Mouse (Mus musculus) CH12F3 (cell line): Measurements from ENCODE around the gene Smox.

Source experiments
- in situ Hi-C: fragments of 300-500 bp; cut with MboI; formaldehyde crosslinking; loops from 2 replicates; pipeline ENCODE4 v1.14.3; 2020; ENCODE audit warnings: low sequenced_read_pairs

The Smox gene

DNA sequence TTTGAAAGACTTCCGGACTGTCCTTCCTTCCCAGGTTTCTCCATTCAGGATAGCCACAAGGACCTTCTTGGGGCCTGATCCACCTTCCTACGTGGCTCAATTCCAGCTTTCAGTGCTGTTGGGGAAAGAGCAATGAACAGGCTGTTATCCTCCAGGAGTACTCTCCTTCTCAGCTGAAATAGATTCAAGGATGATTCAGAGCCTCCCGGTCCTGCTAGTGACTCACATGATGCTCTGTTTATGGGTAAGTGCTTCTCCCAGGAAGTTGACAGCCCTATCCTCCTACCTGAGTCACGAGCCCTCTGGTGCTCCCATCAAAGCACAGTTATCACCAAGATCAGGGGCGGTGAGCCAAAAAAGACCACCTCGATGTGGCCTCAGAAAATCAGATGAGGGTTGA is 7.1 kb upstream of the Smox start:
- in situ Hi-C loops: no loop called here

- in situ Hi-C loops: no loop called here
Measured at GRCm38 (mm10) chr2:131485126-131485525, 6.2 kb upstream of the Smox start.

DNA sequence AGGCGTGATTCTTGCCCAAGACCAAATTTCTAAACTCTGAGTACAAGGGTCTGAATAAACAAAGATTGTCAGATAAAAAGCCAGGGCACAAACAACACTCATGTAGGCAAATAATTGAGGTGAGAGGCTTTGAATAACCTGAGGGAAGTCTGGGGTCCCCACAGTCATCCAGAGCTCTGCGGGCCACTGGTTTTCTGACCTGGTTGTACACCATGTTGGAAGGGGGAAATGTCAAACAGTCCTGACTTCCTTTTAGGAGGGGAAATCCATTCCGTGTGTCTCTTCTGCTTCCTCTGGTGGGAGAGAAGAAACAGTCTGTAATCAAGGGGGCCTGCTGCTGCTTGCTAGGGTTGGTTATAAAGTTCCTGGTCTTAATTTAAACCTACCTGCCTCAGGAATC is 5.2 kb upstream of the Smox start:
- in situ Hi-C loops: no loop called here

DNA sequence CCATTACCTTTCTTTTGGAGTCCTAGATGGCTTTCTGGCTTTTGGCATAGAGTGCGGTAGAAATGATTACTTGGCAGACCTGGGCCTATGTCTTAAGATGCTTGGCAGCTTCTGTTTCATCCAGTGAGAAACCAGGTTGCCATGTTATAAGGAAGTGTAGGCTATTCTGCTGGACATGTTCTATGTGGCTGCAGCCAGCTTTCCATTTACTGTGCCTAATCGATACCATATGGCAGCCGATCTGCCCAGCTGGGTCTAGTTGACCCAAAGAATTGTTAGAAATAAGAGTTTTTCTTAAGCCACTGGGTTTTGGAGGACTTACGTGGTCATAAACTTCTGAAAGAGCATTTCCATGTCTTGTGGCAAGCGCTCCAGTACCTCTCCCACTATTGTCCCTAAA is 4.0 kb upstream of the Smox start:
- in situ Hi-C loops: no loop called here

- in situ Hi-C loops: no loop called here
Measured at GRCm38 (mm10) chr2:131488261-131488660, 3.0 kb upstream of the Smox start.

DNA sequence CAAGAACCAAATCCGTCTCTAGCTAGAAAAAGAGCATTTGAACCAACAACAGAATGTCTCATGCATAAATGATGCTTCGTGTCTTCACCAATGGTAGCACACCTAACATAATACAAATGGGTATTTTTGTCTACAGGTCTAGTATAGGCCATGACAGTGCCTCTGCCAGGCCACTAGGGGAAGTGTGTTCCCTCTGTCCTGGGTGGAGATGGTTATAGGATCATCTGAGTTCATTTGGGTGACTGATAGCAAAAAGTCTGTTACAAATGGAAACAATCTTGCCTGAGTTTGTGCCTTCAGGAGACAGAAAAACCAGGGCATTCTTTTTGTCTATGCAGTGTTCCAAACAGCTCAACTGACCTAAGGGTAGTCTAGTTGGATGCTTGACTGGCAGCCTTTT is 2.4 kb upstream of the Smox start:
- in situ Hi-C loops: no loop called here

GRCm38 (mm10) chr2:131489591-131489990 is 1.7 kb upstream of the Smox start:
- in situ Hi-C loops: no loop called here

DNA sequence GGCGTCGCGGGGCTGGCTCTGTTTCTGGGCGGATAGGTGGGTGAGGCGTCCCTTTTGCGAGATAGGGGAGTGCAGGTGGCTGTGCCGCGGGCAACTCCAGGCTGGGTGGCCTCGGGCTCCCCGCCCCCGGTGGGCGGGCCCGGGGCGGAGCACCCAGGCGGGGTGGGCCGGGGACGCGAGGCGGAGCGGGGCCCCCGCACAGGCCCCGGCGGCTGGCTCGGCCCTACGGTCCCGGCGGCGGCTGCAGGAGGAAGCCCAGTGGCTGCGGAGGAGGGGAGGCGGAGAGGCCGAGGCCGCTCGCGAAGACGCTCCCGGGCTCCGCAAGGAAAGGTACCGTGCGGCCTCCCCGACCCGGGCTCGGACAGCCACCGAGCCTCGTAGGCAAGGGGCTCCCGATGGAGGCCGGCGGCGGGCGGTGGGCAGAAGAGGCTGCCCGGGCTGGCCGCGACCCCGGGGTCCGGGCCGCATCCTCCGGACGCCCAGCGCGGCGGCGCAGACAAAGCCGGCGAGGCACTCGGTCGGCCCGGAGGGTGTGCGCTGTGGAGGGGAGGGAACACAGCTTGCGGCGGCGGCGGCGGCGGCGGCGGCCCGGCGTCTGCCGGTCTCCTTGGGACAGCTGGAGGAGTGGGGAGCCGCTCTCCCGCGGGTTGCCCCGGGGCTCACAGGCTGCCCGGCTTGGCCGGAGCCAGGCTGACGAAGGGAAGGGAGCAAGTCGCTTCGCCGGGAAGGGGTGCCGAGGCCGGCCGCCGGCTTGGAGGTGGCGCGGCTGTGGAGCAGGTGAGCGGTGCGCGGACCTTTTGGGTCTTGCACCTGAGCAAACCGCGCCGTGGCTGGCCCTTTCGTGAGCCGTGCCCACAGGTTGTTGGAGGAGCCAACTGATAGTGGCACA is 655 bp downstream of the Smox start:
- in situ Hi-C loops: no loop called here

GRCm38 (mm10) chr2:131492596-131493139 is 1.4 kb downstream of the Smox start:
- in situ Hi-C loops: no loop called here

GRCm38 (mm10) chr2:131493446-131493845 is 2.1 kb downstream of the Smox start:
- in situ Hi-C loops: no loop called here

- in situ Hi-C loops: no loop called here
Measured at GRCm38 (mm10) chr2:131495256-131495655, 4.0 kb downstream of the Smox start.

- in situ Hi-C loops: no loop called here
Measured at GRCm38 (mm10) chr2:131496125-131496820, 5.0 kb downstream of the Smox start.

GRCm38 (mm10) chr2:131497224-131497856 is 6.0 kb downstream of the Smox start:
- in situ Hi-C loops: no loop called here

- in situ Hi-C loops: no loop called here
Measured at GRCm38 (mm10) chr2:131498219-131498618, 6.9 kb downstream of the Smox start.

GRCm38 (mm10) chr2:131499290-131499845 is 8.1 kb downstream of the Smox start:
- in situ Hi-C loops: no loop called here

- in situ Hi-C loops: loop anchor here (25.0 kb wide), 2 partner anchors 215 to 415 kb away; partner anchors contain the start of gene Siglec1
Measured at GRCm38 (mm10) chr2:131501886-131502285, 10.6 kb downstream of the Smox start.

GRCm38 (mm10) chr2:131502561-131502960 is 11.3 kb downstream of the Smox start:
- in situ Hi-C loops: loop anchor here (25.0 kb wide), 2 partner anchors 215 to 415 kb away; partner anchors contain the start of gene Siglec1

GRCm38 (mm10) chr2:131505431-131505830 is 14.1 kb downstream of the Smox start:
- in situ Hi-C loops: loop anchor here (5.0 to 25.0 kb wide), 3 partner anchors 83 to 418 kb away; partner anchors contain the start of gene Siglec1

GRCm38 (mm10) chr2:131506358-131506757 is 15.1 kb downstream of the Smox start:
- in situ Hi-C loops: loop anchor here (5.0 to 25.0 kb wide), 3 partner anchors 84 to 419 kb away; partner anchors contain the start of gene Siglec1

GRCm38 (mm10) chr2:131508501-131508900 is 17.2 kb downstream of the Smox start:
- in situ Hi-C loops: loop anchor here (5.0 to 25.0 kb wide), 3 partner anchors 86 to 421 kb away; partner anchors contain the start of gene Siglec1
